8 mouse cellular contexts compared by ENCODE assay signal in genomic region chr1:157101122-157101865, GRCm38 (mm10). TPM values are rescaled to one million over a fixed set of nuclear protein-coding genes. Genes with fewer than 3 reads are reported as not detected.
A peak's percentile ranks its signal among the peaks of the same experiment; 100 is the strongest.
DNase-seq lines count a peak whose midpoint lies in the region; ATAC-seq and TF ChIP-seq lines count a peak whose summit lies in the region.

No protein-coding gene starts in this region.

- H3K4me2 ChIP-seq in limb, embryonic 13.5 days (replicated peaks) = peak overlapping the region; percentile 58
- peak overlapping the region; percentile 55 for H3K4me2 ChIP-seq in midbrain, embryonic 14.5 days (ENCODE audit: low read length)

- H3K9me3 ChIP-seq in ES-Bruce4 (replicated peaks; ENCODE audit: control insufficient read depth, insufficient read depth, low read length, poor library complexity, severe bottlenecking) = no peaks in the 10 kb centered on the region
- H3K9me3 ChIP-seq in forebrain, embryonic 10.5 days = no peaks in the 10 kb centered on the region
- no peaks in the 10 kb centered on the region for H3K9me3 ChIP-seq in limb, embryonic 13.5 days
- H3K9me3 ChIP-seq in midbrain, embryonic 14.5 days (ENCODE audit: control insufficient read depth, low read length) = no peaks in the 10 kb centered on the region

- TF ChIP-seq CTCF in ES-Bruce4 (IDR thresholded peaks at IDR 0.05; ENCODE audit: low read depth, low read length) = no peak

- intact Hi-C loops in heart, postnatal 36 days (cut with DNase I) = no loop called here

- H3K27me3 ChIP-seq in ES-Bruce4 (ENCODE audit: control insufficient read depth, insufficient read depth, low read length, poor library complexity, severe bottlenecking) = no peaks in the 10 kb centered on the region
- no peaks in the 10 kb centered on the region for H3K27me3 ChIP-seq in forebrain, embryonic 10.5 days (ENCODE audit: poor library complexity, severe bottlenecking)
- 0 out of 2 replicates have a peak, but pooled peaks cover 2% of the 10 kb centered on the region for H3K27me3 ChIP-seq in limb, embryonic 13.5 days
- no peaks in the 10 kb centered on the region for H3K27me3 ChIP-seq in midbrain, embryonic 14.5 days (ENCODE audit: control insufficient read depth, insufficient read depth, low read length)

- TF ChIP-seq POLR2A in ES-Bruce4 (IDR thresholded peaks at IDR 0.05; ENCODE audit: insufficient read depth, low read length) = no peak

- ATAC-seq in limb, embryonic 13.5 days (ENCODE audit: low FRiP score, low read depth) = peak; percentile 75
- ATAC-seq in midbrain, embryonic 14.5 days (ENCODE audit: low FRiP score, low TSS enrichment) = peak; percentile 83

- H3K36me3 ChIP-seq in ES-Bruce4 (ENCODE audit: control insufficient read depth, insufficient read depth, low read length, poor library complexity, severe bottlenecking) = no peaks in the 10 kb centered on the region
- no peaks in the 10 kb centered on the region for H3K36me3 ChIP-seq in forebrain, embryonic 10.5 days (replicated peaks)
- H3K36me3 ChIP-seq in limb, embryonic 13.5 days = no peaks in the 10 kb centered on the region
- H3K36me3 ChIP-seq in midbrain, embryonic 14.5 days (ENCODE audit: control insufficient read depth, insufficient read depth, low read length) = no peaks in the 10 kb centered on the region

- 23% methylated on average over 19 of the region's 19 CpGs for WGBS in forebrain, embryonic 10.5 days
- 17% methylated on average over 19 of the region's 19 CpGs for WGBS in limb, embryonic 13.5 days
- WGBS in midbrain, embryonic 14.5 days = 7% methylated on average over 19 of the region's 19 CpGs

- H3K9ac ChIP-seq in ES-Bruce4 (ENCODE audit: low read depth, poor library complexity, severe bottlenecking) = no peak overlapping the region
- H3K9ac ChIP-seq in limb, embryonic 13.5 days = peak overlapping the region; percentile 55
- peak overlapping the region; percentile 42 for H3K9ac ChIP-seq in midbrain, embryonic 14.5 days (replicated peaks; ENCODE audit: low read length)

- H3K4me3 ChIP-seq in ES-Bruce4 (ENCODE audit: low read depth, low read length) = no peak overlapping the region
- peak overlapping the region; percentile 38 for H3K4me3 ChIP-seq in forebrain, embryonic 10.5 days
- H3K4me3 ChIP-seq in limb, embryonic 13.5 days = peak overlapping the region; percentile 22
- peak overlapping the region; percentile 22; the same call in 1 of the 2 replicates for H3K4me3 ChIP-seq in midbrain, embryonic 14.5 days (replicated peaks; ENCODE audit: low read depth, low read length)

- H3K27ac ChIP-seq in ES-Bruce4 (ENCODE audit: insufficient read depth, low read length) = no peak overlapping the region
- H3K27ac ChIP-seq in forebrain, embryonic 10.5 days = peak overlapping the region; percentile 72
- no peak overlapping the region; the same call in 1 of the 2 replicates for H3K27ac ChIP-seq in limb, embryonic 13.5 days
- H3K27ac ChIP-seq in midbrain, embryonic 14.5 days (replicated peaks; ENCODE audit: low read depth, low read length) = peak overlapping the region; percentile 82

- peaks cover 2% of the 10 kb centered on the region for H3K4me1 ChIP-seq in ES-Bruce4 (ENCODE audit: control insufficient read depth, insufficient read depth, low read length)
- H3K4me1 ChIP-seq in forebrain, embryonic 10.5 days = peaks cover 14% of the 10 kb centered on the region
- peaks cover 7% of the 10 kb centered on the region for H3K4me1 ChIP-seq in limb, embryonic 13.5 days
- peaks cover 10% of the 10 kb centered on the region for H3K4me1 ChIP-seq in midbrain, embryonic 14.5 days (ENCODE audit: control insufficient read depth, insufficient read depth, low read length)

- peak; percentile 19 for DNase-seq in 3T3-L1 (ENCODE audit: low read depth, low spot score)
- DNase-seq in forebrain, embryonic 10.5 days (ENCODE audit: extremely low spot score, low spot score) = no peak
- peak; percentile 31 to 47 for DNase-seq in heart, postnatal 36 days
- DNase-seq in midbrain, embryonic 14.5 days = peak; percentile 81
- DNase-seq in natural killer cell, adult 2 months (ENCODE audit: low spot score in 2 of 2) = no peak
- no peak for DNase-seq in cerebellum, adult 18-20 months

- 0 out of 2 replicates have a peak, but pooled peaks have one; percentile 2 for TF ChIP-seq EP300 in ES-Bruce4 (IDR thresholded peaks at IDR 0.05; ENCODE audit: insufficient read depth, low read depth, low read length)

RNA-seq across cellular contexts. Expression of gene Tex35, which starts 7.2 kb away (rescaled TPM):
- not detected in 2 replicates for polyA plus RNA-seq in ES-Bruce4 (2011; ENCODE audit: insufficient read depth, insufficient read length, low read depth, missing spikeins)
- polyA plus RNA-seq in forebrain, embryonic 10.5 days (2016; fragmentation: Nextera tagmentation; extraction: Ambion mirVana) = not detected in 2 replicates
- total RNA-seq in heart, postnatal 36 days (2021) = not detected
- polyA plus RNA-seq in limb, embryonic 13.5 days (2015; fragmentation: Nextera tagmentation; extraction: Ambion mirVana) = not detected in 2 replicates
- not detected in 2 replicates for polyA plus RNA-seq in midbrain, embryonic 14.5 days (2014; fragmentation: Nextera tagmentation; extraction: Ambion mirVana)

Comparison
In these comparisons a context has a peak if more than half of its experiments do, and no peak if none do; other contexts are left out.
1. DNase-seq: peak in 3T3-L1 (single experiment), heart, postnatal 36 days (2 of 2) and midbrain, embryonic 14.5 days (single experiment); none in forebrain, embryonic 10.5 days (single experiment), natural killer cell, adult 2 months (0 of 2) and cerebellum, adult 18-20 months (0 of 2).
2. H3K27ac ChIP-seq: peak in forebrain, embryonic 10.5 days (single experiment) and midbrain, embryonic 14.5 days (single experiment); none in ES-Bruce4 (single experiment) and limb, embryonic 13.5 days (single experiment).